Mouse (Mus musculus): ENCODE measurements around the gene Olfr215.

- no peak for TF ChIP-seq GATA1 (IDR thresholded peaks at IDR 0.05; ENCODE audit: low read length)
- no peak for TF ChIP-seq TAL1 (IDR thresholded peaks at IDR 0.05; ENCODE audit: low read length)
These were observed 31.7 kb upstream of the Olfr215 start for GRCm38 (mm10) chr6:116615719-116616118.
